Mouse (Mus musculus) thymus, postnatal 14 days (tissue): ENCODE results near the gene BC052040.

Source experiments
- DNase-seq: peaks from one replicate; pipeline ENCODE4 v3.0.0; 2021

Gene BC052040

GRCm38 (mm10) chr2:115774153-115774908 is 192.8 kb downstream of the BC052040 start:
- DNase-seq, result no peak

GRCm38 (mm10) chr2:115775488-115776217 is 194.1 kb downstream of the BC052040 start:
- no peak for DNase-seq

DNA sequence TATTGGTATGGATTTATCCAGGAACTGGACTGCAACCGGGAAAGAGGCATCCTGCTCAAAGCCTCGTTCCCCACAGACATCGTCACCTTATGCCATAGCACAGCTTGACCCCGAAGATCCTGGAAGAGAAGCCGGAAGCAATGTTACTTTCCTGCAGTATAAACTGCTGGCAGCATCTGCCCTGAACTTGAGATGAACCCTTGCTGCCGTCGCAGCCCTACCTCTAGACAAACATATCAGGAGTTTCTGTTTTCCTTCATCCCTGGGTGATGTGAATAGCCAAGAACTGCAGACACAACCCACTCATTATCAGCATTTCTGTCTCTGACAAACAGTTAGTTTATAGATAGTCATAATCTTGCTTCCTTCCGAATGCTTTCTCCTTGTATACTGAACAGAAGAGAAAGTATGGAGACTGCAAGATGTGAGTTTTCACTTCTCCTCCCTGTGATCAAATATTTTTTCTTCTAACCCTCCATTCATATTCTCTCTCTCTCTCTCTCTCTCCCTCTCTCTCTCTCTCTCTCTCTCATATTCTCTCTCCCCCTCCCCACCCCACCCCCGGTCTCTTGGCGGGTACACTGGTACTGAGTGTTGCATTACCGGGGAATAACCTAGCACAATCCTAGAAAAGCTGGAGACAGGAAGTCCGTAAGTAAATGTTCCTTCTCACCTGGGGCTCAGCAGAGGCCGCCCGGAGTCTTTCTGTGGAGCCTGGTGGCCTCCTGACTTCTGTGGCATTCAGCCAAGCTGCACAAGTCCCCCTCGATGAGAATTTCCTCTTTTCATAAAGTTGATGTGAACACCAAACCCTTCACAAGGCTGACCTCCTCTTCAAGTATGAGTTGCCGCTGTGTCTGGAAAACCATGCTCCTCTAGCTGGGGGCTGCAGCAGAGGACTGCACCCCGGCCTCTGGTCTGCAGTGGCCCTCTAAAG is 195.7 kb downstream of the BC052040 start:
- DNase-seq, result no peak

GRCm38 (mm10) chr2:115780546-115781011 is 199.1 kb downstream of the BC052040 start:
- DNase-seq, result no peak

DNA sequence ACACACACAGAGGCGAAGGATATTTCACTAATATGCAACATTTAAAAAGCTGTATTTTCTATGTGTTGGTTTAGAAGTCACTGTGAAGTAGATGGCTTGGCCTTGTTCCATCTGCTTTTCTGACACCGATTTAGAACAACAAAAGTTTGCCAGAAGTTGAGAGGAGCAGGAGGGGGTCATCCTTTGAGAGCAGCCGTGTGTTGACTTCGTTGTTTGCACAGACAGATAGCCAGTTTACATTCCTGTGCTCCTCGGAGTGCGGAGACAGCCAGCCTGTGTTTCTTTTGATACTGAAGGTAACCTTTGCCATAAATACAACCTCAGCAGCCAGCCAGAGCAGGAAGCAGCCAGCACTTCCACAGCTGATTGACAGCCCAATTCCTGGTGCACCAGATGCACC is 204.2 kb downstream of the BC052040 start:
- no peak for DNase-seq

GRCm38 (mm10) chr2:115798839-115799238 is 217.3 kb downstream of the BC052040 start:
- DNase-seq, result no peak

GRCm38 (mm10) chr2:115808376-115808775 is 226.9 kb downstream of the BC052040 start:
- no peak for DNase-seq

DNA sequence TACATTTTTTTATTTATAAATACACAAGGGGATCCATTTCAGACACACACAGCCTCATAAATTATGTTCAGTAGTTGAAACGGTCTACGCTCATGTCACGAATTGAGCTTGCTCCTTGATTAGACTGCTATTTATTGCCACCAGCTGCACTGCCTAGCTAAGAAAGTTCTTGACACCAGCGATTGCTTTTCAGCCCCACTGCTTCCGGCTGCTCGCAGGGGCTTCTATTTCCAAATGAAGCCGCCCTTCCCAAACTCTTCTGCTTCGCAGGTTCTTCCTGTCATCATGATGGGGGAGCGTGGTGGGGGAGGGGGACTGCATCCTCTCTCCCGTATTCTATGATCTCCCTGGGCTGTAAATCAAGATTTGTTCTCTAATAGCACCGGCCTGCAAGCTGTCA is 231.8 kb downstream of the BC052040 start:
- DNase-seq, result no peak

- no peak for DNase-seq
These were observed 232.2 kb downstream of the BC052040 start for GRCm38 (mm10) chr2:115813721-115814120.

DNA sequence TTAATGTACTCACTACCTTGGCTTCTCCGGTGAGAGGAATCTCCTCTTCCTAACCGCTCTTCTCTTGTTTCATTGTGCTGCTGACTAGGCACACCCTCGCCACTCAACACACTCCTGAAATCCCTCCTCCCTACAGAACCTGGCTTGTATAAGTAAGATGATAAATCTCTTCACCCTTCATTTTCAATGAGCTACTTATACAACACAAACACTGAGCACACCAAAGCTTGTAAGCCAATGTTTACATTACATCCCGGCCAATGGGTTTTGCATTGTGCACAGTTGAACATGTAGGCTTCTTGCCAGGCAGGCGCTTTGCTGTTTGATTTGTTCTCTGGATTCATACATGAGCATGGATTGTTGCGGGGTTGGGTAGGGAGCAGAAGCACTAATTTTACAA is 236.4 kb downstream of the BC052040 start:
- no peak for DNase-seq

DNA sequence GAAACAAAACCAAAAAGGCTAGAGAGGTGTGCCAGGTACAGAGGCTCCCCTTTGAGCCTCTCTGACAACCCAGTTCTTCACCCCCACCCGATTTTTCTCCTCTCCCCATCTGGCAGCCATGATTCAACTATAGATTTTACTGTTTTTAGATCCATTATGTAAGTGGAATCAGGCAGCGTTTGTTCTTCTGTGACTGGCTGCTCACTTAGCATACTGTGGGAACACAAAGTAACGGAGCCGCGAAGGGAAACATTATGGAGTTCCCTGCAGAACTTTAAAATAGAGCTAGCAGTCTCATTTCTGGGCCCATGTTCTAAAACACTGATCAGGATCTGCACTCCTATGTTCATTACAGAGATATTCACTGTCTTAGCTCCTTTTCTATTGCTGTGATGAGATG is 240.8 kb downstream of the BC052040 start:
- DNase-seq, result no peak
